Mouse (Mus musculus) spleen, adult 2 months (tissue): ENCODE measurements at regions not wholly inside any gene's neighbourhood (a gene's known extent, or its start where the extent isn't known, plus 50 kb on each side); places are given as distances from the start of the nearest gene placed in this dataset.

Experiments used
- CTCF ChIP-seq: fragments of 200-500 bp; IDR thresholded peaks from 2 replicates; pipeline ENCODE4 v1.5.1; 2011; ENCODE audit warnings: mild to moderate bottlenecking, inconsistent platforms; ENCODE audit not compliant: insufficient read depth, insufficient read length, insufficient replicate concordance; ENCODE audit errors: extremely low read depth
- POLR2A ChIP-seq: fragments of 200-500 bp; IDR thresholded peaks from 2 replicates; pipeline ENCODE4 v1.6.1; 2011; ENCODE audit warnings: low read depth, low read length, inconsistent platforms

GRCm38 (mm10) chr9:66657116-66657758 lies 56.2 kb upstream of the Car12 start:
- no peak for TF ChIP-seq POLR2A
- no peak for TF ChIP-seq CTCF
